Comparison of ENCODE assay signal across 10 mouse cellular contexts in genomic region chr2:34084513-34084912, GRCm38 (mm10).
DNase-seq lines count a peak whose midpoint lies in the region; ATAC-seq lines count a peak whose summit lies in the region.
"Had no signal": no experiment of that assay in that cellular context is flagged by ENCODE, and none has a peak within 500 bp of the region (broad histone marks: within the 10 kb centered on the region; RNA-seq: fewer than 3 reads in every experiment).

No protein-coding gene starts in this region.

- DNase-seq in hindbrain, embryonic 10.5 days (ENCODE audit: low spot score): peak; percentile 33
- DNase-seq in hindbrain, embryonic 14.5 days (ENCODE audit: low spot score): no peak
- DNase-seq in MN1 (ENCODE audit: low spot score): peak; percentile 27
- peak; percentile 68 for DNase-seq in forebrain, embryonic 14.5 days (ENCODE audit: low spot score)
- peak; percentile 52 to 63 for DNase-seq in layer of hippocampus, postnatal 36 days
- no peak for DNase-seq in adrenal gland, adult 18-20 months (ENCODE audit: low spot score in 2 of 2)
- no peak for DNase-seq in heart, postnatal 14 days
- DNase-seq in adrenal gland, adult (ENCODE audit: inconsistent age in 2 of 2, low spot score in 1 of 2): no peak
- DNase-seq: heart, postnatal 10 days; kidney, adult 2 months had no signal

- no peak overlapping the region for H3K9ac ChIP-seq in hindbrain, embryonic 14.5 days
- no peak overlapping the region for H3K9ac ChIP-seq in forebrain, embryonic 14.5 days (ENCODE audit: low read length)

- no peak overlapping the region for H3K4me2 ChIP-seq in hindbrain, embryonic 14.5 days (replicated peaks)
- no peak overlapping the region for H3K4me2 ChIP-seq in forebrain, embryonic 14.5 days (ENCODE audit: low read length)

- peak overlapping the region; percentile 69 for H3K27ac ChIP-seq in hindbrain, embryonic 10.5 days
- no peak overlapping the region for H3K27ac ChIP-seq in hindbrain, embryonic 14.5 days
- H3K27ac ChIP-seq in forebrain, embryonic 14.5 days (ENCODE audit: low read depth, low read length): no peak overlapping the region

- H3K4me1 ChIP-seq in hindbrain, embryonic 10.5 days (replicated peaks): peaks cover 40% of the 10 kb centered on the region
- H3K4me1 ChIP-seq in hindbrain, embryonic 14.5 days (replicated peaks; ENCODE audit: control insufficient read depth, insufficient read depth, low read length): peaks cover 4% of the 10 kb centered on the region; the same call in 1 of the 2 replicates
- H3K4me1 ChIP-seq in forebrain, embryonic 14.5 days (ENCODE audit: control insufficient read depth, insufficient read depth, low read length): no peaks in the 10 kb centered on the region; the same call in 1 of the 2 replicates

- intact Hi-C loops in heart, postnatal 14 days (cut with DNase I): no loop called here

- WGBS in hindbrain, embryonic 10.5 days: 67% methylated on average over 1 of the region's 1 CpGs
- 48% methylated on average over 1 of the region's 1 CpGs for WGBS in hindbrain, embryonic 14.5 days
- 65% methylated on average over 1 of the region's 1 CpGs for WGBS in forebrain, embryonic 14.5 days

- no peak overlapping the region for H3K4me3 ChIP-seq in hindbrain, embryonic 10.5 days
- H3K4me3 ChIP-seq in hindbrain, embryonic 14.5 days (replicated peaks; ENCODE audit: low read length): no peak overlapping the region
- H3K4me3 ChIP-seq in forebrain, embryonic 14.5 days (ENCODE audit: low read depth, low read length): no peak overlapping the region

- H3K36me3 ChIP-seq in hindbrain, embryonic 10.5 days: no peaks in the 10 kb centered on the region
- no peaks in the 10 kb centered on the region for H3K36me3 ChIP-seq in hindbrain, embryonic 14.5 days (replicated peaks; ENCODE audit: control insufficient read depth, insufficient read depth)
- no peaks in the 10 kb centered on the region for H3K36me3 ChIP-seq in forebrain, embryonic 14.5 days (ENCODE audit: control insufficient read depth, insufficient read depth, low read length)

- H3K9me3 ChIP-seq in hindbrain, embryonic 10.5 days: peaks cover 7% of the 10 kb centered on the region; the same call in 1 of the 2 replicates
- peaks cover 6% of the 10 kb centered on the region; the same call in 1 of the 2 replicates for H3K9me3 ChIP-seq in hindbrain, embryonic 14.5 days (ENCODE audit: control insufficient read depth, low read length)
- H3K9me3 ChIP-seq in forebrain, embryonic 14.5 days (replicated peaks; ENCODE audit: control insufficient read depth, low read length): no peaks in the 10 kb centered on the region

- ATAC-seq in hindbrain, embryonic 14.5 days (ENCODE audit: low FRiP score): no peak
- ATAC-seq in forebrain, embryonic 14.5 days: peak; percentile 77

- H3K27me3 ChIP-seq in hindbrain, embryonic 10.5 days (ENCODE audit: insufficient read depth, poor library complexity, severe bottlenecking): no peaks in the 10 kb centered on the region
- H3K27me3 ChIP-seq in hindbrain, embryonic 14.5 days (ENCODE audit: control insufficient read depth, insufficient read depth, low read length): no peaks in the 10 kb centered on the region
- no peaks in the 10 kb centered on the region for H3K27me3 ChIP-seq in forebrain, embryonic 14.5 days (replicated peaks; ENCODE audit: control insufficient read depth, insufficient read depth, low read length)

Comparison
In these comparisons a context has a peak if more than half of its experiments do, and no peak if none do; other contexts are left out.
1. DNase-seq: peak in hindbrain, embryonic 10.5 days (single experiment), MN1 (single experiment), forebrain, embryonic 14.5 days (single experiment) and layer of hippocampus, postnatal 36 days (2 of 2); none in hindbrain, embryonic 14.5 days (single experiment), adrenal gland, adult 18-20 months (0 of 2), heart, postnatal 14 days (0 of 2) and adrenal gland, adult (0 of 2).